Mouse (Mus musculus) hematopoietic stem cell, adult 5-6 weeks (primary cell): ENCODE measurements at regions not wholly inside any gene's neighbourhood (a gene's known extent, or its start where the extent isn't known, plus 50 kb on each side); places are given as distances from the start of the nearest gene placed in this dataset.
"Not testable (repeated sequence)": the region's sequence is repeated elsewhere in the genome, so short reads cannot be mapped to it uniquely, and the experiment has no call there.

Experiments
- ATAC-seq, 2 experiments: fragments of 125-278 bp in 1 of 2; replicated peaks in 1 of 2; 2 replicates each; pipeline ENCODE4 v1.8.0; 2016 to 2017; ENCODE audit warnings: inconsistent platforms in 2 of 2, mild to moderate bottlenecking in 2 of 2, moderate number of reproducible peaks in 2 of 2, low read depth in 1 of 2, moderate TSS enrichment in 1 of 2; ENCODE audit not compliant: low FRiP score in 2 of 2, poor library complexity in 2 of 2, severe bottlenecking in 2 of 2, insufficient read depth in 1 of 2, low TSS enrichment in 1 of 2

GRCm38 (mm10) chr12:77045956-77046355, 84.0 kb upstream of the Max start:
- ATAC-seq, result no peak

DNA sequence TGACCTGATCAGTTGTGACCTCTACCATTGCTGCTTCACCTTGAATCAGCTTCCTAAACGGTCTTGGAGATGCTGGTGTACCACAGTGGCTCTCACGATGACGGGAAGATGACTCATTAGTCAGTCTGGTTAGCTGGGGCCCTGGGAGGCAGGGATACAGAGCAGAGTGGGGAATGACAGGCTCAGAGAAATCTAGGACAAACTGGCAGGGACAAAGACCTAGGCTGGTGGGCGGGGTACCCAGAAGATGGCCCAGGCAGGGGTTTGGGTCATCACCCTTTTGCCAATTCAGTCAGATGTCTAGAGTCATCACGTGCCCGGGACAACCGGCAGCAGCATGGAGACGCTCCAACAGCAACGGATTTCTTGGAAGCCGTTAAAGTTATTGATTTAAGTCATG, 83.4 kb upstream of the Max start:
- no peak for ATAC-seq

DNA sequence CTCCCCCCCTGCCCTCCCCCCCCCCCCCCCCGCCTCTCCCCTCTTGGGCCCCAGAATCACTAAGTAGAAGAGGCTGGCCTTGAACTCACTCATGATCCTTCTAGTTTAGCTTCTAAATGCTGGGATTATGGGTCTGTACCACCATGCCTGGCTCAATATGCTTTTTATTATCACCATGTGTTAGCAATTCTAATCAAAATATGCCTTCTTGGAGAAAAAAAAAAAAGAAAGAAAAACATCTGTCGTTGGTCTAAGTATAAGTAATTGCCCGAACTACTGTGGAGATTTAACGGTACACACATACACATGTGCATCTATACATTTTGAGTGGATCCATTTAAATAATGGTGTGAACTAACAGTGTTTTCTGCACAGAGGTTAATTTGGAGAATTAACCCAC, 80.4 kb upstream of the Max start:
- ATAC-seq, result no peak

DNA sequence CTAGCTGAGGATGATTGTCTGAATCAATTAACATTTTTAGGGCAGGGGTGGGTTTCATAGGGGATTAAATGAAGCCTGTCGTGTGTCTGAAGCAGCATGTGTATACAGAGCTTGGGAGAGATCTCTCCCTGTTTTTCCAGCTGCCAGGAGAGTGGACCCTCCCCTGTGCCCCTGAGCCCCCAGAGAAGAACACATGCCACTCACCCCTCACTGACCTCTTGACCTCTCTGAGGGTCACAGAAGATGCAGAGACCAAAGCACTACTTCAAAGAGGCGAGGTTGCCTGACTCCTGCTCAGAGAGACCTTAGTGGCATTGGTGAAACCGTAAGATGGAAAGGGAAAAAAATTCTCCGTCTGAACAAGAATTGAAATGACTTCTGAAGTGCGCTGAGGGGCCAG, 79.1 kb upstream of the Max start:
- no peak for ATAC-seq

- ATAC-seq, result peak; percentile 42 to 47; a peak in 3 of 4 replicates
Observed at GRCm38 (mm10) chr12:77039953-77040305, 77.9 kb upstream of the Max start.

- peak; percentile 85 to 86 for ATAC-seq
Observed at GRCm38 (mm10) chr12:77039295-77039952, 77.4 kb upstream of the Max start.

- no peak for ATAC-seq
Observed at GRCm38 (mm10) chr12:77035676-77036075, 73.7 kb upstream of the Max start.

- ATAC-seq, result no peak
Observed at GRCm38 (mm10) chr12:77031448-77031847, 69.4 kb upstream of the Max start.

GRCm38 (mm10) chr12:77025431-77025879, 63.5 kb upstream of the Max start:
- peak; percentile 7 to 56; a peak in 3 of 4 replicates for ATAC-seq

DNA sequence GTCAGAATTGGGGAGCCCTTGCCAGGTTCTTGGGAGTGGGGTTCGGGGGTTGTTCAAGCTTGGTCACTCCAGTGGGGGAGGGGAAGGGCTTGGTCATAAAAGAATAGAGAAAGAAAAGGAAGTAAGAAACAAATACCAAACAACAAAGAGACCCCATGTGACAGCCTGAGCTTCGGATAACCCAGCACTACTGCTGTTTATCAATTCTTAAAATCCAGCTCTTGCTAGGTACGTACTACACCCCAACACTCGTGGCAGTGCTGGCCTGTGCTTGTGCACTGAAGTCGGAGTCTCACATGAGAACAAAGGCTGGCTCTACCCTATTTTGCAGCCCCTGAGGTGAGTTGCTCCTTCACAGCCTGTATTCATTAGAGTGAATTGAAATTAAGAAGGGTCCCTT, 60.5 kb upstream of the Max start:
- ATAC-seq, result no peak

DNA sequence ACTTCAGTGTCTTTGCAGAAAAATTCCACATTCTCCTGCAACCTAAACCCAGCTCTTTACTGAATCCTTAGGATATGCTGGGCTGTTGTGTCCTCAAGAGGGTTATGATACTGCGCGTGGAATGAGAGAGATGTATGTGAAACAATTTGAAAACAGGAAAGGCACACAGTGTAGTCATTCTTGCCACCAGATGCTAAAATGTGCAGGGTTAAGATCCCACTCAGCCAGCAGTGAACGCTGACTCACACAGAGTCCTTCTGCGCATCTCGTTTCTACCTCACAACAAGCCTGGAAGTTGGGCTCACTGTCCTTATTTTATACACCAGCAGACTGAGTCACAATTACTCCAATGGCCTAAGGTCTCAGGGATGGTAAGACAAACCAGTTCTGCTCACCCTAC, 59.9 kb upstream of the Max start:
- ATAC-seq, result no peak

GRCm38 (mm10) chr12:77019708-77020511, 57.9 kb upstream of the Max start:
- peak; percentile 94 to 97 for ATAC-seq

DNA sequence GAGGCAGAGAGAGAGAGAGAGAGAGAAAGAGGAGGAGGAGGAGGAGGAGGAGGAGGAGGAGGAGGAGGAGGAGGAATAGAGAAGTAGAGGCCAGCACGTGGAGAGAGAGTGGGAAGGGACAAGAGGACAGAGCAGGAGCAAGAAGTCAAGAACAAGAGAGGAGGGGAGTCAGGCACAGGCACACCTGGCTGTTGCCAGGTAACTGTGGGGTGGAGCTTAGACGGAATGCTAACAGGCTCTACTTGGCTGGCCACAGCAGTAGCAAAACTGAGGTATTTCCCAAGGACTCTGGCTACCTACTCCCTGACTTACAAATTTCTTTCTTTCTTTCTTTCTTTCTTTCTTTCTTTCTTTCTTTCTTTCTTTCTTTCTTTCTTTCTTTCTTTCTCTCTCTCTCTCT, 57.1 kb upstream of the Max start:
- not testable (repeated sequence) for ATAC-seq

DNA sequence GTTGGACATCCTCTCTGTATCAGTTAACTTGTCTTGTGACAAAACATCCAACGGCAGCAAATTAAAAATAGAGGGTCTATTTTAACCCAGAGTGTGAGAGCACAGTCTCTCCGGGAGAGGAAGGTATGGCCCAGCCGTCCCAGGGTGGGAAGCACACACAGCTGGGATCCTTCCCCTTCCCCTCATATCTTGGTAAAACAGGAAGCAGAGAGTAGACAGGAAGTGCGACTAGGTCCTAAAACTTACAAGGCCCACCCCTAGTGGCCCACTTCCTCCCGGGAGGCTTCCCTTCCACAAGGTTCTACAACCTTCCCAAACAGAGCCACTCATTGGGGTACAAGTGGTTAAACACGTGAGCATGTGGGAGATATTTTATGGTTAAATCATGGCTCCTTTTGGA, 56.4 kb upstream of the Max start:
- ATAC-seq, result no peak

GRCm38 (mm10) chr12:77014908-77015307, 52.9 kb upstream of the Max start:
- no peak for ATAC-seq
